Mouse (Mus musculus) lung, postnatal 0 days (tissue): ENCODE measurements at regions not wholly inside any gene's neighbourhood (a gene's known extent, or its start where the extent isn't known, plus 50 kb on each side); places are given as distances from the start of the nearest gene placed in this dataset.

Experiments used
- CTCF ChIP-seq: IDR thresholded peaks from 2 replicates; pipeline ENCODE4 v1.5.1; 2016; ENCODE audit warnings: antibody characterized with exemption, mild to moderate bottlenecking
- EP300 ChIP-seq: IDR thresholded peaks from 2 replicates; pipeline ENCODE4 v1.6.1; 2016; ENCODE audit warnings: antibody characterized with exemption, mild to moderate bottlenecking, control low read depth

- no peak for TF ChIP-seq CTCF
- TF ChIP-seq EP300: no peak
These were observed 67.2 kb downstream of the 1700001O22Rik start for GRCm38 (mm10) chr2:30736236-30736635.
